In the genomic region with DNA sequence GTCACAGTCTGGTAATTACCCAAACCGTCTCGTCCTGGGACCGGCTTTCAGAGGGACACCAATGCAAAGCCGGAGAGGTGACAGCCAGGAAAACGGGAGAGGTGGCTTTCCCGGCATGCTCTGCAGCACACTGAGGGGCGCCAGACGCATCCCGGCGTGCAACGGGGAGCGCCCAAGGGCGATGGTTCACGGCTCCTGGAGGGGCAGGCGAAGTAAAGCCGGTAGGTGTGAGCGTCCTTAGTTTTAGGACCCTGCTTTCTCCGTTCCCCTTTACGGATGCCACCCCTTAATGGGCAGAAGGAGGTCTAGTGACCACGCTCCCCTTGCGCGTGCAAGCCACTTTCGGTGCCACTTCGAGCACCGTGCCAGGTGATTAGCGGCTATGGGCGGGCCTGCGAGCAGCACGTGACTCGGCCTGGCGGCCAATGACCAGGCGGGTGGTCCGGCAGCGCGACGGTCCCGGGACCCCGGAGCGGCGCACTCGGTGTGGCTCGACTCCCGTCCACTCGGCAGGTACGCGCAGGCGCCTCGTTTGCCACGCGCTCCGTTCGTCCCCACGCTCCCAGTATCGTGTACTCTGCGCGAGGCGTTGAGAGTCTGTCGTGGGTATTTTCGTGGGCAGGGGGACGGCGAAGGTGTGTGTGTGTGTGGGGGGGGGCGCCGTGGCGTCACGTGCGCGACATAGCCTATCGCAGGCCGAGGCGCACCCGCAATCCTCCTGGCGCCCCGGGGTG, we compare ENCODE assay signal across 7 mouse cellular contexts. TPM values are rescaled to one million over a fixed set of nuclear protein-coding genes. Genes with fewer than 3 reads are reported as not detected.
A peak's percentile ranks its signal among the peaks of the same experiment; 100 is the strongest.
DNase-seq lines count a peak whose midpoint lies in the region; ATAC-seq and TF ChIP-seq lines count a peak whose summit lies in the region.

No protein-coding gene starts in this region.

- H3K9ac ChIP-seq in kidney, embryonic 14.5 days (ENCODE audit: low read depth, low read length) = peak overlapping the region; percentile 61
- H3K9ac ChIP-seq in midbrain, postnatal 0 days (replicated peaks; ENCODE audit: low read length, poor library complexity, severe bottlenecking) = peak overlapping the region; percentile 74

- H3K27me3 ChIP-seq in heart, embryonic 10.5 days (ENCODE audit: insufficient read depth, poor library complexity, severe bottlenecking) = no peaks in the 10 kb centered on the region
- H3K27me3 ChIP-seq in kidney, embryonic 14.5 days (ENCODE audit: control insufficient read depth, insufficient read depth, low read length) = no peaks in the 10 kb centered on the region
- H3K27me3 ChIP-seq in midbrain, postnatal 0 days (ENCODE audit: insufficient read depth, low read length) = no peaks in the 10 kb centered on the region

- no peaks in the 10 kb centered on the region for H3K4me1 ChIP-seq in embryonic fibroblast, embryonic 13.5 days (ENCODE audit: control insufficient read depth, insufficient read depth, low read length)
- H3K4me1 ChIP-seq in heart, embryonic 10.5 days = peaks cover 13% of the 10 kb centered on the region
- 0 out of 2 replicates have a peak, but pooled peaks cover 2% of the 10 kb centered on the region for H3K4me1 ChIP-seq in kidney, embryonic 14.5 days (ENCODE audit: control insufficient read depth, insufficient read depth, low read length)
- H3K4me1 ChIP-seq in midbrain, postnatal 0 days (ENCODE audit: insufficient read depth, low read length) = no peaks in the 10 kb centered on the region

- peak; percentile 87 for ATAC-seq in kidney, embryonic 14.5 days (ENCODE audit: low FRiP score, low TSS enrichment)
- ATAC-seq in midbrain, postnatal 0 days (ENCODE audit: low FRiP score) = peak; percentile 91

- peak; percentile 55 for TF ChIP-seq POLR2A in embryonic fibroblast, embryonic 13.5 days (IDR thresholded peaks at IDR 0.05; ENCODE audit: low read depth, low read length)

- no peaks in the 10 kb centered on the region for H3K9me3 ChIP-seq in heart, embryonic 10.5 days
- H3K9me3 ChIP-seq in kidney, embryonic 14.5 days (ENCODE audit: control insufficient read depth, low read length) = no peaks in the 10 kb centered on the region
- H3K9me3 ChIP-seq in midbrain, postnatal 0 days (ENCODE audit: low read length) = no peaks in the 10 kb centered on the region

- WGBS in heart, embryonic 10.5 days = under 1% methylated on average over 73 of the region's 73 CpGs
- under 1% methylated on average over 71 of the region's 73 CpGs for WGBS in kidney, embryonic 14.5 days
- under 1% methylated on average over 69 of the region's 73 CpGs for WGBS in midbrain, postnatal 0 days

- peak; percentile 54 for DNase-seq in brain, embryonic 18.5 days (ENCODE audit: low read depth, low spot score)
- peak; percentile 83 for DNase-seq in heart, embryonic 10.5 days (ENCODE audit: low spot score)
- peak; percentile 72 for DNase-seq in liver
- DNase-seq in midbrain, postnatal 0 days (ENCODE audit: low spot score) = peak; percentile 84
- peak; percentile 35 to 40 for DNase-seq in spleen, postnatal 14 days (ENCODE audit: low spot score in 2 of 2)

- H3K27ac ChIP-seq in embryonic fibroblast, embryonic 13.5 days (ENCODE audit: insufficient read depth, low read length) = no peak overlapping the region
- peak overlapping the region; percentile 92 for H3K27ac ChIP-seq in heart, embryonic 10.5 days
- H3K27ac ChIP-seq in kidney, embryonic 14.5 days (ENCODE audit: low read depth, low read length) = 0 out of 2 replicates have a peak overlapping the region, but pooled peaks have one; percentile 12
- peak overlapping the region; percentile 93 for H3K27ac ChIP-seq in midbrain, postnatal 0 days (ENCODE audit: low read depth, low read length)

- peak overlapping the region; percentile 64 for H3K4me2 ChIP-seq in kidney, embryonic 14.5 days (replicated peaks; ENCODE audit: low read depth, low read length)
- H3K4me2 ChIP-seq in midbrain, postnatal 0 days (ENCODE audit: low read depth, low read length, poor library complexity, severe bottlenecking) = peak overlapping the region; percentile 80

- peak overlapping the region; percentile 30 for H3K4me3 ChIP-seq in embryonic fibroblast, embryonic 13.5 days (ENCODE audit: insufficient read depth, low read length)
- peak overlapping the region; percentile 60 for H3K4me3 ChIP-seq in heart, embryonic 10.5 days
- H3K4me3 ChIP-seq in kidney, embryonic 14.5 days (ENCODE audit: low read length) = peak overlapping the region; percentile 51
- peak overlapping the region; percentile 52 for H3K4me3 ChIP-seq in midbrain, postnatal 0 days (ENCODE audit: low read depth, low read length)

- no peaks in the 10 kb centered on the region for H3K36me3 ChIP-seq in heart, embryonic 10.5 days
- no peaks in the 10 kb centered on the region for H3K36me3 ChIP-seq in kidney, embryonic 14.5 days (ENCODE audit: control insufficient read depth, insufficient read depth, low read length)
- no peaks in the 10 kb centered on the region for H3K36me3 ChIP-seq in midbrain, postnatal 0 days (ENCODE audit: insufficient read depth, low read length)

- TF ChIP-seq CTCF in embryonic fibroblast, embryonic 13.5 days (IDR thresholded peaks at IDR 0.05; ENCODE audit: borderline replicate concordance, insufficient read depth, low read length) = no peak
- peak; percentile 42 for TF ChIP-seq CTCF in midbrain, postnatal 0 days (IDR thresholded peaks at IDR 0.05)

RNA-seq across cellular contexts. Expression of gene Mga, which starts 24.5 kb away (rescaled TPM):
- polyA plus RNA-seq in embryonic fibroblast, embryonic 13.5 days (2011; ENCODE audit: insufficient read length, low read depth, missing spikeins) = 55.7 and 69.2 TPM in 2 replicates
- polyA plus RNA-seq in heart, embryonic 10.5 days (2016; fragmentation: Nextera tagmentation; extraction: Ambion mirVana) = 24.2 and 24.6 TPM in 2 replicates
- polyA plus RNA-seq in kidney, embryonic 14.5 days (2014; fragmentation: Nextera tagmentation; extraction: Ambion mirVana) = 30.7 and 41.5 TPM in 2 replicates
- total RNA-seq in midbrain, postnatal 0 days (2014; rRNA removed) = 68.4 and 75.1 TPM in 2 replicates
- 11.9 and 16.2 TPM in 2 replicates for polyA plus RNA-seq in midbrain, postnatal 0 days (2015; fragmentation: Nextera tagmentation; extraction: Ambion mirVana)
